Mouse (Mus musculus): ENCODE measurements around the gene Nfib.

Gene Nfib

GRCm38 (mm10) chr4:82704841-82705794 is at the start of gene Nfib:
Gene Nfib (minus strand): TSS chr4:82705750.
- in situ Hi-C loops (cut with MboI; ENCODE audit: low pct_unique_long_range_greater_than_20kb in 1 of 2, low sequenced_read_pairs in 2 of 2, unreplicated experiment in 1 of 2), result no loop called here

GRCm38 (mm10) chr4:82735764-82736163 is 30.2 kb upstream of the Nfib start:
- in situ Hi-C loops (cut with MboI; ENCODE audit: low pct_unique_long_range_greater_than_20kb in 1 of 2, low sequenced_read_pairs in 2 of 2, unreplicated experiment in 1 of 2), result no loop called here

GRCm38 (mm10) chr4:82734765-82735481 is 29.4 kb upstream of the Nfib start:
- in situ Hi-C loops (cut with MboI; ENCODE audit: low pct_unique_long_range_greater_than_20kb in 1 of 2, low sequenced_read_pairs in 2 of 2, unreplicated experiment in 1 of 2), result no loop called here

GRCm38 (mm10) chr4:82734348-82734747 is 28.8 kb upstream of the Nfib start:
- in situ Hi-C loops (cut with MboI; ENCODE audit: low pct_unique_long_range_greater_than_20kb in 1 of 2, low sequenced_read_pairs in 2 of 2, unreplicated experiment in 1 of 2), result no loop called here

- in situ Hi-C loops (cut with MboI; ENCODE audit: low pct_unique_long_range_greater_than_20kb in 1 of 2, low sequenced_read_pairs in 2 of 2, unreplicated experiment in 1 of 2), result no loop called here
Observed at GRCm38 (mm10) chr4:82733636-82734035, 28.1 kb upstream of the Nfib start.

- in situ Hi-C loops (cut with MboI; ENCODE audit: low pct_unique_long_range_greater_than_20kb in 1 of 2, low sequenced_read_pairs in 2 of 2, unreplicated experiment in 1 of 2), result no loop called here
Observed at GRCm38 (mm10) chr4:82730248-82730887, 24.8 kb upstream of the Nfib start.

- in situ Hi-C loops (cut with MboI; ENCODE audit: low pct_unique_long_range_greater_than_20kb in 1 of 2, low sequenced_read_pairs in 2 of 2, unreplicated experiment in 1 of 2), result no loop called here
Observed at GRCm38 (mm10) chr4:82724058-82724457, 18.5 kb upstream of the Nfib start.

- in situ Hi-C loops (cut with MboI; ENCODE audit: low pct_unique_long_range_greater_than_20kb in 1 of 2, low sequenced_read_pairs in 2 of 2, unreplicated experiment in 1 of 2), result no loop called here
Observed at GRCm38 (mm10) chr4:82723048-82723447, 17.5 kb upstream of the Nfib start.

- in situ Hi-C loops (cut with MboI; ENCODE audit: low pct_unique_long_range_greater_than_20kb in 1 of 2, low sequenced_read_pairs in 2 of 2, unreplicated experiment in 1 of 2), result no loop called here
Observed at GRCm38 (mm10) chr4:82715833-82716232, 10.3 kb upstream of the Nfib start.

GRCm38 (mm10) chr4:82711611-82712295 is 6.2 kb upstream of the Nfib start:
- in situ Hi-C loops (cut with MboI; ENCODE audit: low pct_unique_long_range_greater_than_20kb in 1 of 2, low sequenced_read_pairs in 2 of 2, unreplicated experiment in 1 of 2), result no loop called here

GRCm38 (mm10) chr4:82709666-82710065 is 4.1 kb upstream of the Nfib start:
- in situ Hi-C loops (cut with MboI; ENCODE audit: low pct_unique_long_range_greater_than_20kb in 1 of 2, low sequenced_read_pairs in 2 of 2, unreplicated experiment in 1 of 2), result no loop called here

GRCm38 (mm10) chr4:82706012-82706411 is 462 bp upstream of the Nfib start:
- in situ Hi-C loops (cut with MboI; ENCODE audit: low pct_unique_long_range_greater_than_20kb in 1 of 2, low sequenced_read_pairs in 2 of 2, unreplicated experiment in 1 of 2), result no loop called here

GRCm38 (mm10) chr4:82704079-82704830 is 1.3 kb downstream of the Nfib start:
- in situ Hi-C loops (cut with MboI; ENCODE audit: low pct_unique_long_range_greater_than_20kb in 1 of 2, low sequenced_read_pairs in 2 of 2, unreplicated experiment in 1 of 2), result no loop called here

GRCm38 (mm10) chr4:82702808-82703207 is 2.7 kb downstream of the Nfib start:
- in situ Hi-C loops (cut with MboI; ENCODE audit: low pct_unique_long_range_greater_than_20kb in 1 of 2, low sequenced_read_pairs in 2 of 2, unreplicated experiment in 1 of 2), result no loop called here

GRCm38 (mm10) chr4:82699504-82699903 is 6.0 kb downstream of the Nfib start:
- in situ Hi-C loops (cut with MboI; ENCODE audit: low pct_unique_long_range_greater_than_20kb in 1 of 2, low sequenced_read_pairs in 2 of 2, unreplicated experiment in 1 of 2), result no loop called here

GRCm38 (mm10) chr4:82698616-82699015 is 6.9 kb downstream of the Nfib start:
- in situ Hi-C loops (cut with MboI; ENCODE audit: low pct_unique_long_range_greater_than_20kb in 1 of 2, low sequenced_read_pairs in 2 of 2, unreplicated experiment in 1 of 2), result no loop called here

- in situ Hi-C loops (cut with MboI; ENCODE audit: low pct_unique_long_range_greater_than_20kb in 1 of 2, low sequenced_read_pairs in 2 of 2, unreplicated experiment in 1 of 2), result no loop called here
Observed at GRCm38 (mm10) chr4:82697151-82697550, 8.4 kb downstream of the Nfib start.
